Mouse (Mus musculus): ENCODE results near the gene Lzts3. TPM values are rescaled to one million over a fixed set of nuclear protein-coding genes. Genes with fewer than 3 reads are reported as not detected.
A peak's percentile ranks its signal among the peaks of the same experiment; 100 is the strongest.
"Not testable (repeated sequence)": the region's sequence is repeated elsewhere in the genome, so short reads cannot be mapped to it uniquely, and the experiment has no call there.

Lzts3 gene
- 1 to 10 TPM; 4.0 to 4.2 TPM for total RNA-seq (2021)

DNA sequence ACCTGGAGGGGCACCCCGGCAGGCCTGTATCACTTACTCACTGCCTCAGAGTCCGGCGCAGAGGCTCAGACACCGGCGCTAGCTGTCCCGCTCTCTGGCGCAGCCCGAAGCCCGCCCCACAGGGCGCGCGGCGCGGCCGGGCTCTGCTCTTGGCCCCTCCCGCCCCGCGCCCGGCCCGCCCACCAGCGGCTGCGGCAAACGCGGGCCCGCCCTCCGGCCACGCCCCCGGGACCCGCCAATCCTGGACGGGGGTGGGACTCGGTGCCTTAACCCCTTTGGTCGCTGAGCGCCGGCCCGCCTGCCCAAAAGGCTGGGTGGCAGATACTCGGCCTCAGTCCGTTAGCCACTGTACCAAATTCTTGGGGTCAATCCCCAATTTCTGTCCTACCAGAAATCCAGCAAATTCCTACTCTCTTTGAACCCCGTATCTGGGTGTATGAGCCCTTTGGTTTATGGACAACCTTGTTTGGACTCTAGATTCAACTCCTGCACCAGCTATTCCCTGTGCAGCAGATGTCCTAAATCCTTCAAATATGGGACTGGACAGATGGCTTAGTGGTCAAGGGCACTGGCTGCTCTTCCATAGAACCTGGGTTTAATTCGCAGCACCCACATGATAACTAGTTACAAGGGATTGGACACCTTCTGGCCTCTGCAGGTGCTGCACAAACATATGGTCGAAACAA is at the start of gene Lzts3:
Gene Lzts3, minus strand, starts transcription at position 120 of the 686 bp plus-strand sequence.
- peak; percentile 84 for DNase-seq (ENCODE audit: low spot score)
- intact Hi-C loops (cut with DNase I) = no loop called here

DNA sequence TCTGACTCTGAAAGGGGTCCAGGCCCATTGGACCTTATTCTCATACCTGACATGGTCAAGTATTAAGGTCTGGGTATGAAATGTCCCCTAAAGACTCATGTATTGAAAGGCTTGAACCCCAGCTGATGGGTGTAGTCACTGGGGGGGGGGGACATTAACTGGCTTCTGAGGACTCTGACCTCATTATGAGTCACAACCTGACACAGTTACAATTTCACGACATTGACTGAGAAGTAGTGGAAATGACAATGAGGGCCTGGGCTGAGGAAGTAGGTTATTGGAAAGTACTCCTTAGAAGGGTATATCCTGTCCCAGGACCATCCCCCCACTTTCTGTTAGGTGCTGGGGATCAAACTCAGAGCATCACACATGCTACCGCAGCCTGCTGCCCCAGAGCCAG is 46.4 kb upstream of the Lzts3 start:
- intact Hi-C loops (cut with DNase I) = no loop called here
- no peak for DNase-seq (ENCODE audit: low spot score)

DNA sequence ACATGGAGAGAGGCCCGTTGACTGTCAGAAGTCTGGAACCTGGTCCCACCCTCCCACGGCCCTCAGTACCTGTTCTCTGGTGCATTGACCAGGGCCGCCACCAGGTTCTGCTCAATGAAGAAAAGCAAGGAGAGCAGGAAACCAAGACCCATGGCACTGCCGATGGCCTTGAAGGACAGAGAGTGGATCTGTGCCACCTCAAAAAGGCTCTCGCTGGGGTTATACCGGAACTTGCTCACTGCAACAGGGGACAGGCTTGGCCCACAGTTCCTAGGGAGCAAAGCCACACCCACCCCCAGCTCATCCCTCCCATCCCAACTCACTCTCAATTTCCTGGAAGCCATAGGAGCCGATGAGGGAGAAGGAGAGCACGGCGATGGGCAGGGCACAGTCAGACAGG is 42.8 kb upstream of the Lzts3 start:
- intact Hi-C loops (cut with DNase I) = no loop called here
- no peak for DNase-seq (ENCODE audit: low spot score)

DNA sequence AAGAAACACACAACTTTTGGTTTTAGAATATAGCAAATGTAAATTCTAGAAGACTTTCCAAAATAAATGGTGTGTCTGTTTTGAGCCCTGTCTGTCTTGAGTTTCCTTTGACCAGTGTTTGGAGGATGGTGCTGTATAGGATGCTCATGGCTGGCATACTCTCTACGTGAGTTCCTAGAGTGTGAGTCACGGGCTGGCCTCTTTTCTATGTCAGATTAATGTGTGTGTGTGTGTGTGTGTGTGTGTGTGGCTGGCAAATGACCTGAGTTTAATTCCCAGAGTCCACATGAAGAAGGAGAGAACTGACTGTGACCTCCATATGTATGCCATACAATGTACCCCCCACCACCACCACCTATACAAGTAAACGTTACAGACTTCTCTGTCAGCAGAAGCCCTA is 38.9 kb upstream of the Lzts3 start:
- intact Hi-C loops (cut with DNase I) = no loop called here

DNA sequence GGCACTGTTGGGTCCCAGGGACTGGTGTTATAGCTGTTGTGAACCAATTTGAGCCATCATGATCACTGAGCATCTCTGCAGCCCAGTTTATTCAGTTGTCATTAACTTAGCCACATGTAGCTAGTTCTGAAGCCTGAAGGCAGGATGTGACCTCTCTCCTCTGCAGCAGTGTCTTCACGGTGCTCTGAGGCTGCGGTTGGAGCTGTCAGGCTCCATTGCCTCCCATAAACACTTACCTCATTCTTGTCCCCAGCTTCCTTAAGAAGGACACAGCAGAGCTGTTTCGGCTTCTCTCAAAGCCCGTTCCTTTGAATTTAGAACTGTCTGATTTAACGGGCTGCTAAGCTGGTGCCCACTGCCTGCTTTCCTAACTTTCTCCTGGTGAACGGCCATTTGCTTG is 37.3 kb upstream of the Lzts3 start:
- intact Hi-C loops (cut with DNase I) = no loop called here
- no peak for DNase-seq (ENCODE audit: low spot score)

More for the DNA sequence above, 38.9 kb upstream of the Lzts3 start:
- DNase-seq (ENCODE audit: low spot score) = no peak

DNA sequence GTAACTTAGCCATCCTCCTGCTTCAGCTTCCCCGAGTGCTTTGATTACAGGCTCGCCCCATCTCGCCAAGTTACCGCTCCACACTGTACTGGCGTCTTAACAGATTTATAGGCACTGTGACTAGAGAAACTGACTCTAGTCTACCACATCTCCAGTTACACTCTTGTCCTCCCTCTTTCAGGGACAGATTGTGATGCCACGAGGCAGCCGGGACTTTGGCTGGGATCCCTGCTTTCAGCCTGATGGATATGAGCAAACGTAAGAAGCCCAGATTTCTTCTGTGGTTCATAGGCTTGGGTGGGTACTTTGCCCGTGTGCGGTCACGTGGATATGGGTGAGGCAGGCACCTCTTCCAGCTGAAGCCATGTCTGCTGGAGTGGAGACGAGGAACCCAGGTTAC is 36.6 kb upstream of the Lzts3 start:
- DNase-seq (ENCODE audit: low spot score) = no peak
- intact Hi-C loops (cut with DNase I) = no loop called here

DNA sequence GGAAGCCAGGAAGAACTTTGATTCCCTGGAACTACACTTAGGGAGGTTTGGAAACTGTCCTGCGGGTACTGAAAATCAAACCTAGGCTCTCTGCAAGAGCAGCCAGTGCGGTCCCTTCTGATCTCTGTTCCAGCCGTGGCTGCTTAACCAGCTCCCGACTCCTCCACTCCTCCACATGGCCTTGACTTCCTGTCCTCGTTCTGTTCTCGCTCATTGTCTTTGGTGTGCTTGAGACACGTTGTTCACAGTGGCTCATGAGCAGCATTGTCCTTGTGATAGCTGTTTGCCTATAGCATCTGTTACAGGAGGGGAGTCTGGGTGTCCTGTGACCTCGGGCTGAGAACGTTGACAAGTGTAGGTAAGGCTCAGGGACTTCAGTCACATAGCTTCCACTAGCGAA is 34.6 kb upstream of the Lzts3 start:
- intact Hi-C loops (cut with DNase I) = no loop called here
- no peak for DNase-seq (ENCODE audit: low spot score)

DNA sequence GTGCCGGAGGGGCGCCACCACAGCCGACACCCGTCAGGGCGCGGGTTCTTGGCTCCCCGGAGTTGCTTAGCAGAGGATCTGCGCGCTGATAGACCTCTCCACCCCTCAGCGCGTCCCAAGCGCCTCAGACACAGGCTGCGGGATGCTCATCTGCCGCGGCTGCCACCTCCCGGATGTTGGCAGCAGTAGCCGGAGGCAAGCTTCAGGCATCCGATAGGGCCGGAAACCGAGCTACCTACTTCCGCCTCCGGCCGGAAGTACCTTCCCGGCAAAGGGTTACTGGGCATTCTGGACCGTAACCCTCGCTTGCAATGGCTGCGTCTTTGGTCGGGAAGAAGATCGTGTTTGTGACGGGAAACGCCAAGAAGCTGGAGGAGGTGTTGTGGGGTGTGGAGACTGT is 25.0 kb upstream of the Lzts3 start, which contains the start of gene Itpa:
Gene Itpa, plus strand, starts transcription at position 52 of the 400 bp plus-strand sequence.
- intact Hi-C loops (cut with DNase I) = loop anchor here (10.0 kb wide), 1 partner anchor 243 kb away; the partner anchor contains the start of genes Pced1a and Vps16
- DNase-seq (ENCODE audit: low spot score) = peak; percentile 78

DNA sequence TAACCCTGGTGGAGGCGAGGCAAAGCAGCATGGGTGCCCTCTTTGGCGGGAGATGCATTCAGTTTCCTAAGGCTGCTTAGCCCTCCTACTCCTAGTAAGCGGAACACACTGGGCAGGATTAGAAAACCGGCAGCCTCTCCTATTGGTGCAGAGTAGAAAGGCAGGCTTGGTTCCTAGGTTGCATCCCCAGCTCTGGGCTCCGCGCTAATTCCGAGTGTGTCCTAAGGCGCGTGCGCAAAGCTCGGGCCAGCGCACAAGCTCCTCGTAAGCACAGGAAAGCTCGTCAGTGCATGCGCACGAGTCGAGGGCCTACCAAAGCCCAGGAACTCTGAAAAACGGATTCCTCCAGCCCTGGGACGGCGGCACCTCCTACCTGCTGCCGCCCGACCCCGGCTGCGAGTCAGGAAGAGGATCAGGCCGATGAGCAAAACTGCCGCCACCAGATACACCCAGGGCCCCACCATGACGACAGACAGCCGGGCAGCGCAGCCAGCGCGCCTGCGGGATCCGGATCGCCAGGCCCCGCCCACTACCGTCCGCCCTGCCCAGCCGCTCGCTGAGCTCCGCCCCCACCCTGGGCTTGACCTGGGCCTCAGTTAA is 21.6 kb upstream of the Lzts3 start, which contains the start of gene Ddrgk1:
Gene Ddrgk1, minus strand, starts transcription at position 558 of the 600 bp plus-strand sequence.
- peak; percentile 88 for DNase-seq (ENCODE audit: low spot score)
- intact Hi-C loops (cut with DNase I) = loop anchor here (10.0 kb wide), 1 partner anchor 239 kb away; the partner anchor contains the start of genes Pced1a and Vps16

DNA sequence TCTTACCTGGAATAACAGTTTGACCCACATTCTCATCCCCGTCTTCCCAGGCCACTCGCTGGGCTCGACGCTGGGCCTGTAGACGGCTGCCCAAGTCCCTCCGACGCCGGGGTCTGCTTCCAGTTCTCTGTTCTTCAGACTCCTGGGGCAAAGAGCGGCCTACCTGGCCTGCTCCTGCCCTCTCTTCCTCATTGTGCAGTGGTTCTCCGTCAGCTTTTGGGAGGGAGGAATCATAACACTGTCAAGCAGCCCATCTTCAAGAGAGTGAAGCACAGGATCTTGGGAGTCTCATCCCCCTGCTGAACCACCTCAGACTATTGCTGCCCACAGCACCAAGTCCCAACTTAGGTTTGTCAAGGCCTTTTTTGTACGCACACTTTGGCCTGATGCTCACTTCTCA is 20.7 kb upstream of the Lzts3 start:
- intact Hi-C loops (cut with DNase I) = loop anchor here (10.0 kb wide), 1 partner anchor 239 kb away; the partner anchor contains the start of genes Pced1a and Vps16

DNA sequence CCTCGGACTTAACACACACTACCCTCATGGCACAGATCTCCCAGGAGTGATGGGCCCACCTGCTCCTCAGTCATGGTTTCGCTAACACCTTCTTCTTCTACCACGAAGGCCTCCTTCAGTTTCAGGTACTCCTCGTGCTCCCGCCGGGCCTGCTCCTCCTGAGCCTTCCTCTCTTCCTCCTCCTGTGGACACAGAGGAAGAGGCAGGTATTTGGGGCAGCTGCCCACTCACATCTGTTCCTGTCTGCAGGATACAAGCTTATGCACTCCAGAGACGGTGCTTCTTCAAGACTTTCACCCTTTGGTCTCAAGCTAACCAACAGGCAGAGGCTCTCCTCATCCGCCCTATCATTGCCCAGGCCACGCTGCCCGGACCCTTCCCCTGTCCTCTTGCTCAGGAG is 15.9 kb upstream of the Lzts3 start:
- intact Hi-C loops (cut with DNase I) = no loop called here

More for the DNA sequence above, 20.7 kb upstream of the Lzts3 start:
- no peak for DNase-seq (ENCODE audit: low spot score)

DNA sequence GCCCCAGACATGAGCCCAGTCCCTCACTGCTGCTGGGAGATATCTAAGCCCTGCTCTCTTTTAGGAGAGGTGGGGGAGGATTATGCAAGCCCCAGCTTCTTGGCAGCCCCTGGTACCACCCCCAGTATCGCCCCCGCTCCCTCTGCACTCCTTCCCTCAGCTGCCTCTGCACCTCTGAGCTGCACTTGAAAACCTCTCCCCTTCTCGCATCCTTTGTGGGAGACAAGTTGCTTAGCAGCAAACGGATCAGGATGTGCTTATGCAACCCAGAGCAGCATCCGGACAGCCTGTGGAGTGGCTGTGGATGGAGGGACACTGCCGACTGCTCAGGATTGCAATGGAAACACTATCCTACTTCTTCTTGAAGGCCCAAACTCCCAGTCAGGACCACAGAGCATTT is 14.9 kb upstream of the Lzts3 start:
- intact Hi-C loops (cut with DNase I) = no loop called here
- no peak for DNase-seq (ENCODE audit: low spot score)

More for the DNA sequence above, 15.9 kb upstream of the Lzts3 start:
- DNase-seq (ENCODE audit: low spot score) = no peak

DNA sequence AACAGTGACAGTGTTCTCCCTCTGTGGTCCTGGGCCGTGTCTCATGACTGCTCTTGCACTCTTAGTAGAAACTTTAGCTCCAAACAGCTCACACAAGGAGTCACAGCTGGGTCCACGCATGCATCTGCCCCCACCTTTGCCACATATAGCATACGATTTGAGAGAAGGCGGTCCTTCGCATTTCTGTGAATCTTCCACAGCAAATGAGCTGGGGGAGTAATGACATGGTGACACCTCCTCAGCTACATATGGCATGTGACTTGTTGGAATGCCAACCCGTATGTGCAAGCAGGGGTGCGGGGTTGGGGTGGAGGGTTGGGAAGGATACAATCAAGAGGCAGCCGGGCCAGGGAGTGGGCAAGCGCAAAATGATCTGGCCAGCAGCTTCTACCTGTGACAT is 13.9 kb upstream of the Lzts3 start:
- DNase-seq (ENCODE audit: low spot score) = no peak
- intact Hi-C loops (cut with DNase I) = no loop called here

DNA sequence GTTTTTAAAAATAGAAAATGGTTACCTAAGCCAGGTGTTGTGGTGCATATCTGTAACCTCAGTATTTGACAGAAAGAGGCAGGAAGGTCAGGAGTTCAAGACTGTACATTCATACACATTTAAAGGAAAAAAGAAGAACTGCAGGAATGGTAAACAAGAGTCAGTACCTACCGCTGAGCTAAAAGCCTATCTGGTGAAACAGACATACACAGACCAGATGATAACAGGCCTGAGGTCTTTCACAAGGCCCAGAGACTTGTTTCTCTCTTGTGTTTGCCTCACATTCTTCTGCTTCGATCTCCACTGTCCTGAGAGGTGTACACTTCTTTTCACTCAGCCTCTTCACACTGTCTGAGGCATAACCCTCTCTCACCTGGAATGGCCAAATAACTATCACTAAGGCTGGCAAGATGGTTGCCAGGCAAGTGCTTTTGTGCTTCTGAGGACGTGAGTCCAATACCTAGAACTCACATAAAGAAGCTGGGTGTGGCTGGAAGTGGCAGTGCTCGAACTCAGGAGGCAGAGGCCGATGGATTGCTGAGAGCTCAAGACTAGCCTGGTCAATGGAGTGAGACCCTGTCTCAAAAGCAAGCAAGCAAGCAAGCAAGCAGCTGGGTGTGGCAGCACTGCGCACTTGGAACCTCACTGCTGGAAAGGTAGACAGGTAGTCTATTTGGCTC is 13.2 kb upstream of the Lzts3 start:
- no peak for DNase-seq (ENCODE audit: low spot score)
- intact Hi-C loops (cut with DNase I) = no loop called here

DNA sequence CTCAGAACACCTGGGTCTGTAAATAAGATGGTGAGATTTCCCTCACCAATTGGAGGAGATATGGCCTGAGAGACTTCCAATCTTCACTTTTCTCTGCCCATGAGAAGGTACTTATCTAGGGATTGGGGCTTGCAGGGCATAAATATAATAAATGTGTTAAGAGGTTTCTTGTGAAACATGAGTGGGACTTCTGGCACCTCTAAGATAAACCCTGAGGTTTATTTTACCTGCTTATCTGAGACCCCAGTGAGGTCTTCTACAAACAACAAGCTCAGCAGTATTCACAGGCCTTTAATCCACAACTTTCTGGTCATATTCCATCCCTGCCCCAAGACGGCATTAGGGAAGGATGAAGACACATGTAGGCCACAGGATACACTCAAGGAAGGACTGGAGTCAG is 11.2 kb upstream of the Lzts3 start:
- intact Hi-C loops (cut with DNase I) = no loop called here

DNA sequence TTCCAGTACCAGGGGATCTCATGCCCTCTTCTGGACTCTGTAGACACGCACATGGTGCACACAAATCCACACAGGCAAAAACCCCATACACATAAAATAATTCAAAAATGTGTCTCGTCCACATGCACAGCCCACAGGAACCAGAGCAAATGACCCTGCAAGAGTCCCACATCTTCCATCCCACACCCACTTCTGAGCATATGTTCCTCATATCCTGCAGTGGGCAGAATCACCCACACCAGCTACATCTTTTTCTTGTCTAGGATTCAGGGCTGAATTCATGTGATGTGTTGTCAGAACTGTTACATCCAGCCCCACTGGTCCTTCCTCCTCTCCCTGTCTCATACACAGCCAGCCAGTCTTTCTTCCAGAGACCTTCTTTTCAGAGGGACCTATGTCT is 10.7 kb upstream of the Lzts3 start:
- no peak for DNase-seq (ENCODE audit: low spot score)
- intact Hi-C loops (cut with DNase I) = no loop called here

More for the DNA sequence above, 11.2 kb upstream of the Lzts3 start:
- no peak for DNase-seq (ENCODE audit: low spot score)

DNA sequence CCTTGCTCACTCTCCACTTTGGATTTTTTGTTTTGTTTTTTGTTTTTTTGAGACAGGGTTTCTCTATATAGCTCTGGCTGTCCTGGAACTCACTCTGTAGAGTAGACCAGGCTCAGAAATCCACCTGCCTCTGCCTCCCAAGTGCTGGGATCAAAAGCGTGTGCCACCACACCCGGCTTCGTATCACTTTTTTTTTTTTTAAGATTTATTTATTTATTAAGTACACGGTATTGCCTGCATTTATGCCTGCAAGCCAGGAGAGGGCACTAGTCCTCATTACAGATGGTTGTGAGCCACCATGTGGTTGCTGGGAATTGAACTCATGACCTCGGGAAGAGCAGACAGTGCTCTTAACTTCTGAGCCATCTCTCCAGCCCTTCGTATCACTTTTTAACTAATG is 6.4 kb upstream of the Lzts3 start:
- DNase-seq (ENCODE audit: low spot score) = not testable (repeated sequence)

DNA sequence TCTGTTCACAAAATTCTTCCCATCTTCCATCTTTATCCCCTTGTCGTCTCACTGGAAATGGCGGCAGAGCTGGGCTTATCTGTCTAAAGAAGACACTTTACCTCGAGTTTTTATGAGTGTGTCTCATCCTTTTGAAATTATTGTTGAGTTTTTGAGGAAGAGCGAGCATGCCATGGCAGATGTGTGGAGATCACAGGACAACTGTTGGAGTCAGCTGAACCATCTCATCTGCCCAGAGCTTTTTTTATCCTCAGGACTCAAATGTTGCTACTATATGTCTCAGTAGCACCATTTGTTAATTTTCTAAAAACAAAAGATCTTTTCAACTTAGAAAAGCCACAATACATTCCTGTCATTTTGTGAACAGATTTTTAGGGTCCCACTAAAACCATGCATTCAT is 2.6 kb upstream of the Lzts3 start:
- no peak for DNase-seq (ENCODE audit: low spot score)
- intact Hi-C loops (cut with DNase I) = no loop called here

More for the DNA sequence above, 6.4 kb upstream of the Lzts3 start:
- intact Hi-C loops (cut with DNase I) = not testable (repeated sequence)

DNA sequence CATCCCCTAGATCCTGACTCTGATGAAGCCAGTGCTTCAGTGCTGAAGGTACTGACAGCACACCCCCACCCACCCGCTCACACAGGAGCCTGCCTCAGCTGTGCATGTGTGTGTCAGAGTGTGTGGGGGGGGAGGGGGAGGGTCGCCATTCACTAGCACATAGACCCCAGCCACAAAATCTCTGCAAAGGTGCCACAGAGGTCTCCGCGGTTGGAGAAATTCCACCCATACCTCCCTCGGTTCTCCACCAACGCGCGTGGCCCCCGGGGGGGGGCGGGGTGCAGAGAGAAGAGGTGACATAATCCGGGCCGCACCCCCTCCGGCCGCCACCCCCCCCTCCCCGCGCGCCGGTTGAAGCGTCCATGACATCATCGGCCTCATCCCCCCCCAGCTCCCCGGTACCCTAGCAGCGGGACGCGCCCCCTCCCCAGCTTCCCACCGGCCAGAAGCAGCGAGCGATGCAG is 374 bp downstream of the Lzts3 start:
- no peak for DNase-seq (ENCODE audit: low spot score)
- intact Hi-C loops (cut with DNase I) = no loop called here

DNA sequence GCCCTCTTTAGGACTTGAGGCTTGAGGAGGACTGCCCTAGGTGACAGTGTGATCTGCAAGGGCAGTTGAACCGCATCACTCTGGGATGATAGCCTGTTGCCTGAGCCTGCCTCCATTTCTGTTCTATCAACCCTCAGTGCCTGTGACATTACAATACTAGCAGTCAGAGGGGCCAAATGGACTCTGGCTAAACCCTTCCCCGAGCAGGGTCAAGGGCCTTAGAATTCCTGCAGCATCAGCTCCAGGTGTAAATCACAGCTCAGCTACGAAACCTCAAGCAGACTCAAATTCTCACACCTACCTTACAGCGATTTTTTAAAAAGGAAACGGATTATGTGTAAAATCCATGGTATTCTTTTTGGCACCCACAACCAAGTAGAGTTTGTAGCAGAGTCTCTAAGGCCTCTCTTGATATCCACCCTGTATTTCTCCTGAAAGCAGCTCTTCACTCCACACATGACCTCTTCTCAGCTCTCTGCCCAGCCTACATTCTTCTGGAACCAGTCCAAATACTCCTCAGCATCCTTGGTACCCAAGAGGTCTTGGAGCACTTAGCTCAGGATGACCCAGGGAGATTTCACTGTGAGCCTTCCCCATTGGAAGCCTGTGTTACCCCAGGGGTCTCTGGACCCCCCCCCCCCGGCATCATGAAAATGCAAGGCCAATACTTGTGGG is 1.1 kb downstream of the Lzts3 start:
- DNase-seq (ENCODE audit: low spot score) = no peak
- intact Hi-C loops (cut with DNase I) = no loop called here
